Mouse (Mus musculus) naive thymus-derived CD4-positive, alpha-beta T cell, adult 2 months (primary cell): ENCODE measurements around the gene Neurl1a.

ENCODE experiments used
- DNase-seq: peaks from one replicate; pipeline ENCODE4 v3.0.0-alpha.2; 2011; ENCODE audit warnings: low read depth

Neurl1a gene

DNA sequence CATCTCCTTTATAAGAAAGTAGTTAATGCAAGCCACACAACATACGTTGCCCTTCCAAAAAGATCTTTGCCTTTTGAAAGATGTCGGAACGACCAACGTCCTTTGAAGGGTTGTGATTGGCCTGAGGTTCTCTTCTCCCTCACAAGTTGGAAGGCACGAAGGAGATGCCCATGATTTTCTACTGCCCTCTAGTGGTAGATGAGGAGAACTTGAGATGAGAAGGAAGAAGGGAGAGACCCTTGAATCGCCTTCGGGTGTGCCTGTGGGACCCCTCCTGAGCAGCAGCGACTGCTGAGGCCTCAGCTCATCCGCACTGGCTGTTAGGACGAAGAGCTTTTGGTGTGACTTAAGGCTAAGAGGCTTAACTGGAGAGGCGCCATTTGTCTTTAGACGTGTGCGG lies 10.4 kb upstream of the Neurl1a start:
- peak; percentile 73 for DNase-seq

DNA sequence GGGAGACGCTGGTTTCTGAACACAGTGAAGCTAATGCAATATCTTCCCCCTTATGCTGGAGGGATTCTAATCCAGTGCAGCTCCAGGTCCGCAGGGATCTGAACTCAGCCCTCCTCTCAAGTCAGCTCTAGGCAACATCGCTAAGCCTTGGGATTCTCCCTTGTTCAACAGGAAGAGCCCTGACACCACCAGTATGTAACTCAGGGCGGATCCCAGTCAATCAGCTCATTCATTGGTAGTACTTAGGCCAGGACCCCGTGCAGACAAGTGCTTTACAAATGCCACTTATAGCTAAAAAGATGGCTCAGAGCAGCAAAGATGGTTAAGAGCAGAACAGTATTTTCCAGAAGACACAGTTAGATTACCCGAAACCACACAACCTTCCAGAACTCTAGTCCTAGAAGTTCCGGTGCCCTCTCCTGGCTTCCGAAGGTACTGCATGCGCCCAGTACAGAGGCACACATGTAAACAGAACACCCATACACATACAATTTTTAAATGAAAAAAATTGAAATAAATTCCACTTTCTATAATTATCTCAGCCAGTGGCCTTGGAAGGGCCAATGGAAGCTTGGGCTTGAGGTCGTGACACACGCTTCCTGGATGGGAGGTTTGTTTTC lies 9.7 kb upstream of the Neurl1a start:
- DNase-seq = peak; percentile 84

DNA sequence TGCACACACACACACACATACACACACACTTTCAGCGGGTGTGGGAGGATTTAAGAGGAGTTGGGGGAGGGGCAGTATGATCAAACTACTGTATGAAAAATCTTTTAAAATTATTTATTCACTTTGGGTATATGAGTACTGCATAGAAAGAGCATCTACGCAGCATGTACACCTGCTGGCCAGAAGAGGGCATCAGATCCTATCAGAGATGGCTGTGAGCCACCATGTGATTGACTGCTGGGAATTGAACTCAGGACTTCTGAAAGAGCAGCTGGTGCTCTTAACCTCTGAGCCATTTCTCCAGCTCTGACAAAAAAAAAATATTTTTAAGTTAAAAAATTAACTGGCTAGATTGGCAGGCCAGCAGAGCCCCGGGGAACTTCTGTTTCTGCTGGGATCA lies 4.1 kb upstream of the Neurl1a start:
- peak; percentile 26 for DNase-seq

DNA sequence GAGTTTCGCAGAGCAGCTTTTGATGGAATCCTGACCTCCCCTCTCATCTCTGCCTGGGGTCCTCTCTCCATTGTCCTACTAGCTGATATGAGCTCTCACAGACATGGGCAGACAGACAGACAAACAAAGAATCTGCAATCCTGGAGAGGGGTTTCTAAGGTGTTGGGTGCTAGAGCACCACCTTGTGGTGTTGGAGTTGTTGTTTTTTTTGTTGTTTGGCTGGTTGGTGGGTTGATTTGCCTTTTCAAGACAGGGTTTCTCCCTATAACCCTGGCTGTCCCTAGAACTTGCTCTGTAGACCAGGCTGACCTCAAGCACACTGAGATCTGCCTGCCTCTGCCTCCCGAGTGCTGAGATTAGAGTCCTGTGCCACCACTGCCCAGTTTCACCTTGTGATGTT lies 3.1 kb upstream of the Neurl1a start:
- DNase-seq = no peak

DNA sequence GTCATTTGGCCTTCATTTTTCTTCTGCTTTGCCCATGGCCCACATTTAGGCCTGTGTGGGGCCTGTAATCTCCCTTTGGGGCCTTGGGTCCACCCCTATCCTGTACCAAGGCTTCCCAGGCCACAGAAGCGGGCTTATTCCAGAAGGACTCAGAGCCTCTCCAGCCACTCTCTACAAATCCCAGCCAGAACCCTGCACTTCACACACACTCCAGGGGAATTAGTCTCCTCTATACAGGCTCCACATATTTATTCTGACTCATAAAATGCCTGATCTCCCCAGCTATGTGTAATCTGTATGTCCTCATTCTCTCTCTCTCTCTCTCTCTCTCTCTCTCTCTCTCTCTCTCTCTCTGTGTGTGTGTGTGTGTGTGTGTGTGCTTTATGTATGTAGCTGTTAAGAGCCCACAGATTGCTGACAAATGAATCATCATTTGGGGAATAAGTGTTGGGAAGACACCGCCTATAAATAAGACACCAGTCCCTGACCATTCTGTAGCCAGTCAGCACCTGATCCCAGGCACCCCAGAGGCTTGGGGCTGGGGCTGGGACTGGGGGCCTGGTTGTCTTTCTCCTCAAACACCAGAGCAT lies 1.6 kb upstream of the Neurl1a start:
- no peak for DNase-seq

DNA sequence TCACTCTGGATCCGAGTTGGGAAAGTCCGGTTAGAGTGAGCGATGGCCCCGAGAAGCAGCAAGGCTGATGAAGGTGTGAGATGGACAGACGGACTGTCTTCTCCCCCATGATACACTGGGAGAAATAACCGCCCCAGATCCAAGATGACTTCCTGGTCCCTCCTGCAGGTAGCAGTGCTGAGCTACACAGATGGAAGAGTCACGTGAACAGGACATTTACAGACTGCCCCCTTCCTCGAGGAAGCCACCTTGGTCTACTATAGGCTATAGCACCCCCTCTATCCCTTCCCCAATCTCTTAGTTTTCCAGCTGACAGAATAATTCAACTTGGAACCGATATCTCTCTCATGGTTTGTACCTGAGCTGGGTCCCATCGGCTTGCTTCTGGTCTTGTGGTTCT lies 619 bp upstream of the Neurl1a start:
- DNase-seq = no peak

DNA sequence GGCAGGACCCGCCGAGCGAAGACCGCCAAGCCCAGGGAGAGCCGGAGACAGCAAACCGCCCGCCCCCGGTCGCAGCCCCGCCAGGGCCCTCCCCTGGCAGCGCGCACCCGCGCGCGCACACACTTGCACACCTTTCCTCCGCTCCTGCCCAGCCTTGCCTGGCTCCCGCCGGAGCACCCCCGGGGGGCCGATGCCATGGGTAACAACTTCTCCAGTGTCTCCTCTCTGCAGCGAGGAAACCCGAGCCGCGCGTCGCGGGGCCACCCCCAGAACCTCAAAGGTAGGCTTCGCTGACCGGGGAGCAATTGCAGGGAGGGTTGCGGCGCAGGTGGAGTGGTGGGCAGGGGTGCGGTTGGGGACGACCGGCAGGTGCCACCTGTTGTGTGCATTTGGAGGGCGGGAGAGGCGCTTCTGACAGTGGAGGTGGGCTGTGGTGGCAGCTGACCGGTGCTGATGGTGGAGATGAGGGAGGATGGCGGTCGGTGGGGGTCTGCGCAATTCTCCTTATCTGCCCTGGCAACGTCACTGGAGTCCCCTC lies 721 bp downstream of the Neurl1a start:
- no peak for DNase-seq

DNA sequence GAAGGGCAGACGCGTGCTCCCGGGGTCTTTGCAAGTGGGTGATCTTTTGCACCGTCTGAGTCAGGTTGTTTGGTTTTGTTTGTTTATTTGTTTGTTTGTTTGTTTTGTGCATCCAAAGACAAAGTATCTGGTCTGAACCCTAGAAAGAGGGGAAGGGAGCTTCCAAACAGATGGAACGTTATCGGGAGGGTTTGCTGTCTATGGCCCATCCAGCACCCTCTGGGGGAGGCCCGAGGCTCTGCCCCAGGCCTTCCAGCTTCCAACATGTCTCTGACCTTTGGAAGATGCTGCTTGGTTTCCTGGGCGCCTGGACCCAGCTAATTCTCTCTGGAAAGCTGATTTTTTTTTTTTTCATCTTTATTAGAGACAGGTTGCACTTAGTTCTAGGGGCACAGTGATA lies 1.4 kb downstream of the Neurl1a start:
- DNase-seq = no peak

DNA sequence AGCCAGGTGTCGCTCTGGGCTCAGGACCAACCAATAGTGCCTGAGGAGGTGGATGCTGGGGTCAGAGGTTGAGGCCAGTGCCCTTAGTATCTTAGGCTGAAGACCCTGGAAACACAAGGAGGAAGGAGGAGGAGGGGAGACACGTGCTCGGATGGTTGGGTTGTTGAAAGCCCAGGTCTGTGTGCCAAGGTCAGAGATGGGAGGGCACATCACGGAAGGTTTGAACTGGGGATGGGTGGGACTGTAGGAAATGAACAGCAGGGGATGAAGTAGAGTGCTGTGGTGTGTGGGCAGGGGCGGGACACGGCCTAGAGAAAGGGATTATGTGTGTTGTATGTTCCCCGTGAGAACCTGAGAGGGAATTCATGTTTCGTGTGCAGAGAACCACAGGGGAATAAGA lies 5.6 kb downstream of the Neurl1a start:
- no peak for DNase-seq

DNA sequence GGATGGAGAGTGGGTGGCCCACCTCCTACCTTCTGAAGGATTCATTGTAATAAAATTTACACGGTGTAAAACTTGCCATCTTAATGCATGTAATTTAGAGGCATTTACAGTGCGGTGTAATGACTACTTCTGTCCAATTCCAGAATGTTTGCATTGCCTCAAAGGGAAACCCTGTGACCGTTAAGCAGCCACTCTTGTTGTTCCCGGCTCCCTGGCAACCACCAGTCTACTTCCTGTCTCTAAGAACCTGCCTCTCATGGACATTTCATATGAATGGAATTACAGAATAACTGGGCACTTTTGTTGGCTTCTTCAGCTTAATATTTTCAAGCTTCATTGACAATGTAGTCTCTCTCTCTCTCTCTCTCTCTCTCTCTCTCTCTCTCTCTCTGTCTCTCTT lies 6.1 kb downstream of the Neurl1a start:
- no peak for DNase-seq

DNA sequence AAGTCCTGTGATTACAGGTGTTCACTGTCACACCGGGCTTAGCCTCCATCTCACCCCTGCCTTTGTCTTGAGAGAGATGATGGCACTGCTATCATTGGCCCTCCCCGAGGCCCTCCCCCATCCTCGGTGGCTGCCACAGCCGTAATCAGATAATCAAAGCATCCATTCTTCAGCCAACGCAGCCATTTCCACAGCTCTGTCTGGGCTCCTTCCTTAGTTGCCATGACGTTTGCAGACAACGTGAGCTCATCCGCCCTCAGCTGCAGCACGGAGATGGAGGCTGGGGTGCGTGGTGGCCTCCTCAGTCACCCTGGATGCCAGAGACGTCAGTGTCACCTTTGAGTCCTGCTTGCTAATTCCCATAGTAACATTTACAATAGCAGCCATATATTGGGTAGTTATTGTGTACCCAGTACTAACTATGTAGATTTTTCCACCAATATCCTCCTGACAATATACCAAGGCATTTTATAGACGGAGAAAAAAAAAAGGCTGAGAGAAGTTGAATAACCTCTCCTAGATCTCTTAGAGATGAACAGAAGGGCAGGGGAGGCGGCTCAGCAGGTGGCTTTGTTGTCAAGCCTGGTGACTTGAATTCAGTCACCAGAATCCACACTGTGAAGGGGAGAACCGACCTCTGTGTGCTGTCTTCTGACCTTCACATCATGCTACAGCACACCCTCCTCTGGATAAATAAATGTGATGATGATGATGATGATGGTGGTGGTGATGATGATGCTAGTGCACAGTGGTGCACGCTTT lies 8.1 kb downstream of the Neurl1a start:
- no peak for DNase-seq

DNA sequence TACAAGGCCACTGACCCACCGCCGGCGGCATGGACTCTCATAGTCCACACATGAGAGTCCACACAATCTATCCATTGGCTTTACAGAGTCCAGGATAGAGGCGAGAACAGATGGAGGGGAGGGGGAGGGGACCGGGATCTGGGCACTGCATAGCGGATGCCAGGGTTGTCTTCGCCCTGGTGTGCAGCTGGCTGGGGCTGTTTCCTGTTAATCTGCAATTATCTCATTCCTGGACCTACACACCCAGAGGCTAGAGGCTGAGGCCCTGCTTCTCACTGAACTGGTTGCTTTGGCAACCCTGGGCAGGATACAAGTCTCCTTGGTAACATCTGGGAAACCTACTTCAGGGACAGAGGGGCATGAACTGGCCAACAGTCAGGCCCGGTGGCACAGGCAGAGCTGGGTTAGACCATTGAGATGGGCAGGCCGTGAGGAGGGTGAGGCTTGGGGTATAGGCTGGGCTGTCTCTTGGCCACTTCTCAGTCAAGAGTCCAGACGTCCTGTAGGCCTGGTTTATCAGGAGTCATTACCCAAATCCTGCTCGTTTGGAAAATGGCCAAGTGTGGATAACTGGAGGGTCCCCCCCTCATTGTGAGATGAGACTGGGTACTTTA lies 10.0 kb downstream of the Neurl1a start:
- no peak for DNase-seq

DNA sequence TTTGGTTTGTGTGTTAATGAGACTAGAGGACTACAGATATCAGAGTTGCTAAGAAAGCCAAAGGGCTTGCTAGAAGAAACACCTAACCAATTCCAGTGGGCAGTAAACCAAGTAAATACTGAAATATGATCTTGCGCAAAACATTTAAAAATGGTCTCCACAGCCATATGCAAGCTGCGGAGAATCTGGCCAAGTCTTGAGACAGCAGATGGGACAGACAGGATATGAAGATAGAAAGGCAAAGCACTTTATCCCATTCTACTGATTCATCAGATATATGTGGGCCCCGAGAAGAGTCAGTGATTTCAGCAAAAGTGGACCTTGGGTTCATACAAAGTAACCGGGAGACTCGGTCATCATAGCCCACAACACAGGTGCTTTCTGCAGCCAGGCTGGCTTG lies 13.5 kb downstream of the Neurl1a start:
- no peak for DNase-seq

DNA sequence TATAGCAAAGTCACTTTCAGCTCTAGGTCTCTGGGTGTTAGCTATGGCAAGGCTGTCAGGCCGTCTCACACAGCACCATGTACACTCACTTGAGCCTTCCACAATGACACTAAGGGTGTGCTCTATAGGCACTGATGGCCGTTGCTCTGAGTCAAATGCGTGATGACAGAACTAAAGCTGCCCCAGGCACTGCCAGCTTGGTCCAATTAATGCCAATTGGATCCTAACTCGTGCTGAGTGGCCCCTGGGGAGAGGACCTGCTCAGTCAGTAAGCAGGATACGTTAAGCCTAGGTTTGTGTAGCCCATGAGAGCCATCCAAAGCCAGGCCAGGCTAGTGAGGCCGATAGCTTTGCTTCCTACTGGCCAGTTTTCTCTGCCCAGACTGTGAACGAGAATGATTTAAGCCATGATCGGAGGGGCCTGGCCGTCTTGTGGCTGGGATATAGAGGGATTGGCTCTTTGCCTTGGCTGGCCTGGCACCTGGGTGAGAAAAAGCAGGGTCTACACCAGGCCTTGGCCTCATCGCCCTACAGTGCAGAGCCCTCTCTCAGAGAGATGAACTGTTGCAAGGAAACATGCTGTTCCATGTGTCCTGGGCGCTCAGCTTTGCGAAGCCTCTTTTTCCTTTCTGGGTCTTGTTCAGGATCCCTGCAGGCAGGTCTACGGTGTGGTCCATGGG lies 20.2 kb downstream of the Neurl1a start:
- DNase-seq = no peak

DNA sequence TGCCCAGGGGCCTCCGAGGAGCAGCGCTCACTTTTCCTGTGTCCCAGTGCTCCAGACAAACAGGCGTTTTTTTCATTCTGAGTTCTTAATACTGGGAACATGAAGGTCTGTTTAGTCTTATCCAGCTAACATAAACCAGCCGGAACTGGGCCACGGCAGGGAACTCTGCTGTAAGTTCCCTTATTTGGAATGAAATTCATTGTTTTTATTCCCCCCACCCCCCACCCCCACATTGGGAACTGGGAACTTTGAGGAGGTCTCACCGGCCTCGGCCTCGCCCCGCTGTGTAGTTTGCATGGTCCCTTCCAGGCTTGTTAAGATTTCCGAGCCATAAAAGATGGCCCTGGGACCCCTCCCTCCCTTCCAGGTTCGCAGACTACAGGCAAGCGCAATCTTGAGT lies 23.4 kb downstream of the Neurl1a start:
- DNase-seq = no peak

DNA sequence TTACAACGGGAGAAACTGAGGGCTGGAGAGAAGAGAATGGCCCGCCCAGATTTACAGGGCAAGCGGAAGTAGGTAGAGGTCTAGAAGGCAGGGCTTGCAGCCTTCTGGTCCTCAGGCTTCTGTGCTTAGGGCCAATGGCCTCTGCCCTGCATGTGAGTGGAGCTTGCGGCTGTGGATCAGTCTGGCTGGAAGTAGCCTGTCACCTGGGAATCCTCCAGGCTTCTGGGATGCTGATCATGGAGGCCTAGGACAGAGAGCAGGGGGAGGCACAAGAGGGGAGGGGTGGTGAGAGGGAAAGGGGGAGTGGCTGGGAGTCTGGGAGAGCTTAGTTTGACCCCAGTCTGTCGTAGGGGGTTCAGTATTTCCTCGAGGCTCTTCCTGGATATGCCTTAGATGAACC lies 23.8 kb downstream of the Neurl1a start:
- DNase-seq = no peak

DNA sequence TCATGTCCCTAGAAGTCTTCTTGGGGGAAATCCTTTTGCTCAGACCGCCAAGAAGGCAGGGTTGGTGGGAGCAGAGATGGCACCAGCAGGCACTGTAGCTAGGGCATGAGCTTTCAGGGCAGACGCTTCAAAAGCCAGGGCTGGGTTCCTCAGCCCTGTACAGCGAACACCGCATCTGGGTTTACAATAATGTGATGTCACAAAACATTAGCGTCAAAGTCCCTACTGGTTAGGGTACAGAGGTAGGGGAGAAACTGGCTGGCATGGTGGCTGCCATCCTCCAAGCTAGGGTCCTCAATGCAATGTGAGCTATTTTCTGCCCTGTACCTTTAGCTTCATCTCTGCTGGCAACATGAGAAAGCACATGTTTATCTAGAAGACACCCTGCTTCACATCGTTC lies 24.4 kb downstream of the Neurl1a start:
- no peak for DNase-seq

DNA sequence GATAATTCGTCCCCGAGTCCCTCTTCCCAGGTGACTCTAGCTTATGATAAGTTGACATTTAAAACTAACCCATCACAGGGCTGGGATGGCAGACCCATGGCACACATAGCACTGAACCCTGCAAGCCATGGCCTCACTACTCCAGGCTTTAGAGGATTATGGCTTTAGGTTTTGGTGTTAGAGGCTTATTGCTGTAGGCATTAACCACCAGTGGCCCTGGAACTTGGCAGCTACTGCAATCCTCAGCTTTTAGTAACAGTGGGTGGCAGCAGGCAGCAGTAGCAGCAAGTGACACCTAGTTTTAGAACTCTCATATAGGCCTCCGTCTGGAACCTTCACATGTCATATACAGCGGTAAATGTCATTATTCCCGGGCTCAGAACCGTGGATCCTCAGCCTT lies 26.0 kb downstream of the Neurl1a start:
- DNase-seq = no peak

DNA sequence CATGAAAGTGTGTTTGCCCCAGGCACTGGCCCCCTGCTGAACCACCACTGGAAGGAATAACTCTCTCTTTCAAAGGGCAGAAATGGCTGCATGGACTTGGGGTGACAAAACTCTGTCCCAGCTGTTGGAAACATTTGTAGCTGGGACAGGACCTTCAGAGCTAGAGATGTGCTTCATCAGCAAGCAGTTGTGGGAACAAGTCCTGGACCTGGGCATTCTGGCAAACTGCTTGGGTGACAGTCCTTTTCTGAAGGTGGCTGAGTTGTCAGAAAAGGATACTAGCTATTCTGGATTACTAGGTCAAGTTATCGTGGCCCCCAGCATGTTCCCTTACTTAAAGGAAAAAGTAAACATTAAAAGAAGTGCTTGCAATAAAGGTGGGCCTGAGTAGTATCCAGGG lies 27.5 kb downstream of the Neurl1a start:
- DNase-seq = no peak

DNA sequence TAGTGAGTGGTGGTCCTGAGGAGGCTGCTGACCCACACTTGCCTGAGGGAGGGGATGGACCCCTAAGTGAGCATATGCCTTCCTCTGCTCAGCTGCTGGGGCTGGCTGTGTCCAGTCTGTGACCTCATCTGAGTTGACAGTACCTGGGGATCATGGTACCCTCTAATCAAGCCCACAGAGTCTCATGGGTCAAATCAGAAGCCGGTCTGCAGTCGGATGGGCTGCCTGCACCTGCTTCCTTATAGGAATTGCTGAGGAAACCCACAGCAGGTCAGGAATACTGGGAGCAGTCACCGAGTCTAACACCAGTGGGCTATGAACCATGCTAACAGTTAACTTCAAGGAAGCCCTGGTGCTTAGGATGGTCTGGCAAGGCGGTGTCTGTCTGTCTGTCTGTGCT lies 31.8 kb downstream of the Neurl1a start:
- no peak for DNase-seq

DNA sequence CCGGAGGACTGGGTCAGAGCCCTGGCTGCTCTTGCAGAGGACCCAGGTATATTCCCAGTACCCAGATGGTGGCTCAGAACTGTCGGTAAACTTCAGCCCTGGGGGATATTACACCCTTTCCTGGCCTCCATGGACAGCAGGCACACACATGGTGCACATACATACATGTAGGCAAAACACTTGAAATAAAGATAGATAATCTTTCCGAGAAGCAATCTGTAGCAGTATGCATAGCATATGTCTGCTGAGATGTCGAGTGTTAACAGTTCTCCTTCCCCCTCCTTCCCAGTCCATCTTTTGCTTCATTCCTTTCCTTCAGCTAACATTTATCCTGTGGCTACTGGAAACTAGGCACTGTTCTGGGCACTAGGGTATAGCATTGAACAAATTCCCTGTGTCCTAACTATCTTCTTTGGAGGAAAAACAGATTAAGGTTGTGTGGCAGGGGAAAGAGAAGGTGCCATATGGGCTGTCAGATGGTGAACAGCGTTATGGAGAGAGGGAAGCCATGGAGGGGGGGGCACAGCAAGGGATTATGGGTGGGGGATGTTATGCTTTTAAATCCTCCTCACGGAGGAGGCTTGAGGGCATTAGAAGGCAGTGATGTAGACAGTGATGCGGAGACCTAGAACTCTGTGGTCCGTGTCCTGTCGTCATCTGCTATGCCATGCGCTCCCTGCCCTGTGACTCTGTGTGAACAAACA lies 33.1 kb downstream of the Neurl1a start:
- DNase-seq = no peak

DNA sequence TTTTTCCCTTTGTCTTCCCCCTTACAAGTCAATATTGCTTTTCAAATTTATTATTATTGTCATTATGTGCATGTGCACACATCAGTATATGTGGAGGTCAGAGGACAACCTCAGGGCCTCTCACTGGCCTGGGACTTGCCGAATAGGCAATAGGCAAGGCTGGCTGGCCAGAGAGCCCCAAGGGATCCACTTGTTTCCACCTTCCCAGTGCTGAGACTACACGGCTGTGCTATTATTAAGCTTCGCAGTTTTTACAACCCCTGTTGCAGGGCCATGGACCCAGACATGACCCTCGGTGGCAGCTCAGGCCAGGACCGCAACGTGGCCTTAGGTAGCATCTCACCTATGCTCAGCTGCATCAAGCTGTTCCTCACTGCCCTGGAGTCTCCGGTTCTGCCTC lies 33.8 kb downstream of the Neurl1a start:
- DNase-seq = no peak
